Mouse (Mus musculus) lung, adult 2 months (tissue): ENCODE results near the gene Tctex1d2.

Experiments
- CTCF ChIP-seq: fragments of 200-500 bp; IDR thresholded peaks from 2 replicates; pipeline ENCODE4 v1.5.1; 2011; ENCODE audit warnings: mild to moderate bottlenecking, low read length, control low read depth; ENCODE audit not compliant: insufficient read depth
- POLR2A ChIP-seq: fragments of 200-500 bp; IDR thresholded peaks from 2 replicates; pipeline ENCODE4 v1.6.1; 2011; ENCODE audit warnings: low read depth, mild to moderate bottlenecking, control low read depth, low read length, borderline replicate concordance; ENCODE audit errors: extremely low read depth

DNA sequence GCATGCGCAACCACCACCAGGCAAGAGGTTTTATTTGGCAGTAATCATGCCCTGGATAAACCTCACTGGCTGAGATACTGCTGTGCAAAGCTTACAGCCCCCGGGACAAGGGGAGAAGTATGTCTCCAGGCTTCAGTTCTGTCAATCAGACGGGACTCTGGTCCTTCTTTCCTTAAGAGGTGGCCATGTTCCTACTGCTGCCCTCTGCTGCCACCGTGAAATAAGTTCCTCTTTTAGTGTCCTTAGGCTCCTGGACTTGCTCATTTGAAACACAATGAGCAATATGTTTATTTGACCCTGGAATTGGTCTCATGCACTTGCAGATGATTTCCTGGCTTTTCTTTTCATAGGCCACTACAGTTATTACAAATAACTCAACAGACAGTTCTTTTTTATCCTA is 41.0 kb downstream of the Tctex1d2 start:
- TF ChIP-seq CTCF (no peak), POLR2A (no peak)
